Mouse (Mus musculus): ENCODE results near the gene Zfyve27.

GRCm38 (mm10) chr19:42120451-42120850 lies 43.3 kb upstream of the Zfyve27 start:
- TF ChIP-seq EP300 (IDR thresholded peaks at IDR 0.05) (no peak), CTCF (IDR thresholded peaks at IDR 0.05) (no peak)
